Mouse (Mus musculus) right cerebral cortex, postnatal 25 days (tissue): Measurements from ENCODE around the gene P3h4.
"Not testable (repeated sequence)": the region's sequence is repeated elsewhere in the genome, so short reads cannot be mapped to it uniquely, and the experiment has no call there.

Experiments
- DNase-seq: peaks from one replicate; pipeline ENCODE4 v3.0.0; 2022

P3h4 gene

DNA sequence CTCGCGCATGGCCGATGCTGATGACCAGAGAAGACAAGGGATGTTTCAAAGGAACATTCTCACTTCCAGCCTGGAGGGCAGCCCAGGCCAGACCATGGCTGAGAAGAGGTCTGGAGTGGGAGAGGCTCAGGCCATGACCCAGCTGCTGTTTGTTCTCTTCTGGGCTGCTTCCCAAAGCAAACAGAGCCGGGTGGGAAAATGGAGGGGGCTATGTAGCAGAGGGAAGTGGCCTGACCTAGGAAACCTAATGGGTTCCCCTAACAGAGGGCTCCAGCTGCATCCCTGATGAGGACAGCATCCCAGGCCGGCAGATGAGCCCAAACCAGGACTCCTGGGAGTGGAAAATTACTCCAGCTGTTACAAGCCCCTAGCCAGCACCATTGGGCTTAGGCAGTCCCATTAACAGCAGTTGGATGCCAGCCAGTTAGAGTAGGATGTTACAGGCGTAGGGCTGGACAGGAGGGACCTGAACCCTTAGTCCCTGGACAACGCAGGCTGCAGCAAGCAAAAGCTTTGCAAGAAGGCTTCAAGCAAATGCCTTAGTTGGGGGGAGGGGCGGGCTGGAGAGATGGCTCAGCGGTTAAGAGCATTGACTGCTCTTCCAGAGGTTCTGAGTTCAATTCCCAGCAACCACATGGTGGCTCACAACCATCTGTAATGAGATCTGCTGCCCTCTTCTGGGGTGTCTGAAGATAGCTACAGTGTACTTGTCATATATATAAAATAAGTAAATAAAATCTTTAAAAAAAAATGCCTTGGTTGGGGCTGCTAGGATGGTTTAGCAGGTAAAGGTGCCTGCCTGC is 23.4 kb downstream of the P3h4 start:
- DNase-seq: no peak

DNA sequence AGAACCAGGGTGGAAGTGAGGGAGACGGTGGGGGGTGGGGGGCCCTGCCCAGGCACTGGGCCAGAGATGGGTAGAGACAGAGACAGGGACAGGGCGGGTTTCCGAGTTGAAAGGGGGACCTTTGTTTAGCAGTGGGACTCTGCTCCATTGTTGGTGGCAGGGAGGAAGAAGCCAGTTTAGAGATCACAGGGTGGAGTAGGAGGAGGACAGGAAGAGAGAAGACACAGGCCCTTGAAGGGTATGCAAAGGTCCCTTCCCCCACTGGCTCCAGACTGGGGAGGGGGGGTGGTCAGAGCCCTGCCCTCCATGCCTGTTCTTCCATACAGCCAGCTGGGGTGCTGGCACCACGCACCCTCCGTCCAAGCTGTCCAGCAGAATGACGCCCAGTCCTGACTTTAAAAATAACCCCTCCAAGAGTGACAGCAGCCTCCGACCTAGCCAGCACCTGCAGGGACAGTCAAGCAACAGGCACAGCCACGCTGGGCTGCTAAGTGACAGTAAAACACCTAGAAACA is 24.6 kb downstream of the P3h4 start:
- DNase-seq: no peak

GRCm38 (mm10) chr11:100388588-100388987 is 26.0 kb downstream of the P3h4 start:
- DNase-seq: no peak

DNA sequence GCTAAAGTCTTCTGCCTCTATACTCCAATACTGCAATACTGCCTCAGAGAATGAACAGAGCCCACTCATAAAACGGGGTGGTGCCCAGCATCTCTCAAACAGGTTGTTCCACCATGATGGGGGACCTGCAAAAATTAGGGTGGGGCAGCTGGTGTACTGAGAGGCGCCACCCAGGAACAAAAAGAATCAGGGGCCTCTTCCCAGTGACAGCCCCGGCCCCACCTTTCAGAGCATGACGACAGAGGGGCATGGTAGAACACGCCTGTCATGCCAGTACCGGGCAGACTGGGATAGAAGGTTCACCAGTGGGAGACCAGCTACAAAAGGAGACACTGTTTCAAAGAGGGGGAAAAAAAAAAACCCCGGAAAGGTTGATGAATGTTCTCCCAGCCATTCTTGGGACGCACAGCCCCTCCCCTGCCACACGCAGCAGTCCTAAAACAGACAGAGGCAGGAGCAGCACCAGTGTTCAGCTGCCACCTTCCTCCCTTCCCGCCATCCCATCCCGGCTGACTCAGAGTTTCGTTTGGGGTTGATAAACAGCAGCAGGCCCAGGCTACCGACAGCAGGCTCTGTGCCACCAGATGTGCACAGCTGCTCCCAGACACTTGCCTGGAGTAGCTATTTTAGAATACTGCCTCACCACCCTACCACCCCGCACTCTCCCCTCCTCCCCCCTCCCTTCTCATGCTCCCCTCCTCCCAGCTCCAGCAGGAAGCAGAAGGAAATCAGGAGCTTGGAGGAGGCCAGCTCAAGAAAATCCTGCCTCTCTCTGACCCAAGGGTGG is 26.9 kb downstream of the P3h4 start:
- DNase-seq: peak; percentile 38

DNA sequence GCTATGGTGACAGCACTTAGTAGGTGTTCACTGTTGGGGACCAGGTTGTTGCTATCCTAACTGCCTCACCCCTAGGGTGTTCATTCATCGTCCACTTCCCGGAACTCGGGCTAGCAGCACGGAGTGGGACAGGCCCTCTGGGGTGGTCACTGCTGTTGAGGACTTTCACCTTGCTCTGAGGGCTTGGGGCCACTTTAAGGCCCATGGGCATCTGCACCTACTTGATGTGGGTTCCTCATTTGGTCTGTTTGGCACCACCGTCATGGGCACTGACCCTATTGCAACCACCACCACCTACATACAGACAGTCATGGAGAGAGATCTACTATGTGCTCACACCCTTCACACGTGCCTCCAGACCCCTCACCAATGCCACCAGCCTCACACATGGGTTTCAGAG is 27.5 kb downstream of the P3h4 start:
- DNase-seq: no peak

- no peak for DNase-seq
Measured at GRCm38 (mm10) chr11:100386586-100386985, 28.1 kb downstream of the P3h4 start.

DNA sequence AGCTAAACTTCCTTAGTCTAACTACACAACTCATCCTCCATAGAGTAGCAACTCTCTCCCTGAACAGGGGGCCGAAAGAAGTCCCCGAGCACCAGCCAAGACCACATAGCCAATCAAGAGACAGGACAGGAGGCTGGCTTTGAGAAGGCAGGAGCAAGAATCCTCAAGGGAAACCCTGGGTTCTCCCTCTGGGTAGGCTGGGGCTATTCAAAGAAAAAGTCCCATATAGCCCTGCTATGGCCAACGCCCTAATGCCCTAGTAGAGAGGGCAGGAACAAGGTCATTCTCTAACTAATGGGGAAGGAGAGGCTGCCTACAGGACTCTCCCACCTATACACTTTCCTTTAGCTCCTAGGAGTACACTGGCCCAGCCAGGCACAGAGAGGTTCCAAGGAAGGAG is 29.6 kb downstream of the P3h4 start:
- no peak for DNase-seq

DNA sequence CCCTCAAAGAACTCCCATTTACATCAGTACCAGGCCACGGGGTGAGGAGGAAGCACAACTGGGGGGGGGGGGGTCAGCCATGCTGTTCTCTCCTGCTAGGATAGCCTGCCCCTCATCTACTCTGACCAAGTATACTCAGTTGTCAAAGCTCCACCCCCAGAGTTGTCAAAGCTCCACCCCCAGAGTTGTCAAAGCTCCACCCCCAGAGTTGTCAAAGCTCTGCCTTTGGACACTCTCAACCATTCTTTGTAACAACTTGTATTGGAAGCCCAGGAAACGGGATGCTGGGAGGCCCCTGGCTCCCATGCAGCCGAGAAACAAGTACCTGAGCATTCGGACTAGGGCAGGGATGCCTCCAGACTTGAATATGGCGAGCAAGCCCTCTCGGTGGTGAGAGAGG is 32.0 kb downstream of the P3h4 start:
- no peak for DNase-seq

DNA sequence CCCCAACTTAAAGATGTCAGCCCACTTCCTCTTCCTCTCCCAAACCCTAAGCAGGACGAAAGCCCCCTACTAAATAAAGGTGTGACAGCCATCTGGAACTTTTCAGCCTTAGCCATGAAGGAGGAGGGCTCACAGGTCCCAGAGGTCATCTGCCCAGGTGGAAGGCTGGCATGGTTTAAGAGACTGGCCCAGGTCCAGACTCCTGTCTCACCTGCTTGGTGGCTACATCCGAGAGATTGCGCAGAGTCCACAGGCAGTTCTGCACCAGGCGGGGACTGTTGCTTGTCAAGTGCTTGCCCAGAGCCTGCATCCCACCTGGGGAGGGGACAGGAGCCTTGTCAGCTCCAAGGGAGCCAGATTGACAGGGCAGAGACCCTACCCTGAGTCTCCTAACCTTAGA is 35.3 kb downstream of the P3h4 start:
- no peak for DNase-seq

DNA sequence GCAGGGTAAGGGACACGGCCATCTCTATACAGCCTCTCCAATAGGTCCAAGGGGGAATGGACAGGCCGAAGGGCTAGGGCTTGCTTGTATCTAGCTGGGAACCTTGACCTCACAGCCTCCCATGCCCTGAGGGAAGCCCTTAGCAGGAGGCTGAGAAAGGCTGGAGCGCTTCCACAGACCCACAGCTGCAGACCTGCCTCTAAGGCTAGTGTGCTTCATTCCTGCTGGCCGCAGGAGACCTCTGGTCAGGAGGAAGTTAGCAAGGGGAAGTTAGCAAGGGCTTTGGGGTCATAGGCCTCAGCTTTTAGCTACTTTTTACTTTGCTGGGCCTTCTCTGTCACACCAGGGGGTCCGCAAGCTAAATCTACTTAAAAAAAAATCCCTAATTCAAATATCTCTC is 36.2 kb downstream of the P3h4 start:
- DNase-seq: no peak

DNA sequence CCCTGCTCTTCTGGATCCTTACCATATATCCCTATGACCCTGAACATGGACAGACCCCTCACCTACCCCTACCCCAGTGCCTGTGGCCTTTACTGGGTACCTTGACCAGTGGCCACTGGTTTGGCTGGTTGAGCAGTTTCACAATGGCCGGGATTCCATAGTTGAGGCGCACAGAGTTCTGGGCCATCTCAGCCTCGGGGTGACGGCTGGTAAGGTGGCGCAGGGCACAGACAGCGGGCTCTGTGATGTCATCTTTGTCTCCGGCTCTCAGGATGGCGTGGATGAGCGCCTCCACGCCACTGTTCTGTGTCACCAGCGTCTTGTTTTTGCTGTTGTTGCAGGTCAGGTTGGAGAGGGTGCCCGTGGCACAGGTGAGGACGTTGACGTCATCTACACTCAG is 36.6 kb downstream of the P3h4 start:
- DNase-seq: no peak

DNA sequence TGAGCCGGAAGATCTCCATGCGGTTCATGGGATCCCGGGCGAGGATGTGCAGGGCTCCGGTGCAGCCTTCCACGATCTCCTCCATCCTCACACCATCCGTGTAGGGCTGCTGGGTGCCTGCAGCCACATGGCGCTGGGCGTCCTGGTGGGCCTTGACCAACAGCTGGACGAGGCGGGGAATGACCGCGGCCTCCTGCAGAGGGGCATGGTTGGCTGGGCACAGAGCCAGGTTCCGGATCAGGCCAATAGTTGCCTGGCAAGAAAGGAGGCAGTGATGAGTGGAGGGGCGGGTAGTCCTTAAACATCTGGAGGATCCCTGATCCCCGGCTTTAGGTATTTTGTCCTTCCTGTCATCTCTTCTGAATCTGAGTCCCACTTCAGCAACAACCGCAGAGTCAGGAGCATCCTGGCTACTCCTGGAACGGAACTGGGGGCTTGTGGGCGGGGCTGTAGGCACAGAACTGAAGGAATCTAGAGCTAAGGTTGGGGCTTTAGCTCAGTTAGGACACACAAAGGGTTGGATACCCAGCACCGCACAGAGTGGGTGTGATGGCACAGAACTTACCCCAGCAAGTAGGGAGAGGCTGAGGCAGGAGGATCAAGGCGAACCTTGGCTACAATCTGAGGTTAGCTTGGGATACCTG is 37.8 kb downstream of the P3h4 start:
- no peak for DNase-seq

DNA sequence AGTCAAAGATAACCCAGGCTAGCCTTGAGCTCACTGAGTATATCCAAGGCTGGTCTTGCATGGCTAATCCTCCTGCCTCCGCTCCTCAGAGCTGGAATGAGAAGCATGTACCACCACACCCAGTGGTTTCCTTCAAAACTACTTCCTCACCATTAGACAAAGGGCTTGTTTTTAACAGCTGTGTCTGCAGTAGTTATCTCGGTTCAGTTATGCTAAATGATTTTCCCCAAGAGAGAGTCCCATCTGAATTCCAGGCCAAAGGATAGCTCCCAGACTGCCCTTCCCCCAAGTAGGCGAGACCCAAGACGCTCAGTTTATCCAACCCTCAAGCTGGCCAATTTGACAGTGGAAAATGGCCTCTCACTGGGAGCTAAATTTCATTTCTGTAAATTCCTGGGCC is 38.6 kb downstream of the P3h4 start:
- DNase-seq: no peak

DNA sequence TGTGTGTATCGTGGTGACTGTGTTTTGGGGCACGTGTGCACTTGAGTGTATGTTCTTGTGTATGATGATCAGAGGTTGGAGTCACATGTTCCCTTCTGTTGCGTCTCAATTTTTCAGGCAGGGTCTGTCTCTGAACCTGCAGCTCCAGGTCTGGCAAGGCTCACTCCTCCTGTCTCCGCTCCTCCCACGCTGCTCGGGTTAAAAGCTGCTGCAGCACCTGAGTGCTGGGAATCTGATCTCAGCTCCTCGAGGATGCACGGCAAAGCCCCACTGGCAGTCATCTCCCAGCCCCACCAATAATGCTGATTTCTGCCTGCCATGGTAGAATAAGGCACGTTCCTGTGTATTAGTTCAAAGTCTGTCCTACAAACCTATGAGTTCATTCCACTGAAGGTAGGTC is 39.5 kb downstream of the P3h4 start:
- DNase-seq: no peak

- DNase-seq: no peak
Measured at GRCm38 (mm10) chr11:100371981-100372558, 42.6 kb downstream of the P3h4 start.

GRCm38 (mm10) chr11:100369822-100370221 is 44.8 kb downstream of the P3h4 start:
- no peak for DNase-seq

DNA sequence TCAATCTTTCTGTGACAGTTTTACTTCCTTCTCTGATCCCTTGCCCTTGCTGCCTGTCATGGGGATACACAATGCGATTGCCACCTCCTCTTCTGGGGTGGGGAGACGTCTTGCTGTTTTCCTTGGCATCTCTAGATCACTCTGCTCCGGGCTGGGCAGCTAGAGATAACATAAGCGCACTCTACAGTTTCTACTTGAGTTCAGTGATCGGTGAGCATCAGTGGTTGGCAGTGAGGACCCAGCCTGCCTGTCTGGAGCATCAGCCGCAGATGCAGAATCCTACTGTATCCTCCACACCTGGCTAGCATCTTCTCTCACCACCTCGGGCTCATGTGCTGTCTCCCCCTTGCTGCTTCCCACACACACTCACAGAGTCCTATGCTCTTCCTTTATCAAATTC is 45.5 kb downstream of the P3h4 start:
- no peak for DNase-seq

DNA sequence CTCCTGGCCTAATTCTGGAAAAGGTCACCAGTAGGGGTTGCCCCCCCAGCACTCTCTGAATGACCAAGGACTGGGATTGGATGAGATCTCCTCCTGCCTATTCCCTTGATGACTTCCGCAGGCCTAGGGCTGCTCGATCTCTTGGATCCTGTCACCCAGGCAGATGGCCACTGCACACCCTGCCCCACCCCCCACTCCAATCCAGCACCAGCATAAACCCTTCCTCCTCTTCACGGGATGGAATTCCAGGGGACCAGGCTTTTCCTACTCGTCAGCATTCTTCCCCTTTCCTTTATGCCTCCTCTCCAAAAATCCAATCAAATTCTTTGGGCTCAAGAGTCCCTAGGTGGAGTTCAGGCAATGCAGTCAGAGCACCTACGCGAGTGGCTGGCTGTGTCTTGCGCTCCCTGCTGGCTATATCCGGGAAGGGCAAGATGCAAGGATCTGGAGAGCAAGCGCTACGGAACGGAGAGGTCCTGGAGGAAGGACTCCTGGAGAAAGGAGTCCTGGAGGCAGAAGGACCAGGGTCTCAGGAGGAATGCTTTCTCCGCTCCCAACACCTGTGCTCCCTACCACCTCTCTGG is 51.6 kb downstream of the P3h4 start:
- peak; percentile 40 for DNase-seq

GRCm38 (mm10) chr11:100362209-100362978 is 52.2 kb downstream of the P3h4 start:
- DNase-seq: peak; percentile 54

DNA sequence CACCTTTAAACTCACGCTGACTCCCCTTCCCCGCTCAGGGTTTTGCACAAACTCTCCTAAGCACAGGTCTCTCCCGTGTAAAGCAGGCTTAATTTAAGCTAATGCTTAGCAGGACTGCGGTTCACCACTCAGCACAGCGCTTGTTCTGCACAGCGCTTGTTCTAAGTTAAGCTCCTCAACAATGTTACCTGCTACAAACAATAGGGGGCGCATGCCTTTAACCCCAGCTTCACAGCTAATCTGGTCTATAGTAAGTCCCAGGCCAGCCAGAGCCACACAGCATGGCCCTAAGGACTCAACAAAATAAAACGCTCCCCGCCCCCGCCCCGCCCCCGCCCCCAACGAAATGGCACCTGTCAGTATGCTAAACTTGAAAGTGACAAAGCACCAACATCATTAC is 53.6 kb downstream of the P3h4 start:
- DNase-seq: not testable (repeated sequence)

DNA sequence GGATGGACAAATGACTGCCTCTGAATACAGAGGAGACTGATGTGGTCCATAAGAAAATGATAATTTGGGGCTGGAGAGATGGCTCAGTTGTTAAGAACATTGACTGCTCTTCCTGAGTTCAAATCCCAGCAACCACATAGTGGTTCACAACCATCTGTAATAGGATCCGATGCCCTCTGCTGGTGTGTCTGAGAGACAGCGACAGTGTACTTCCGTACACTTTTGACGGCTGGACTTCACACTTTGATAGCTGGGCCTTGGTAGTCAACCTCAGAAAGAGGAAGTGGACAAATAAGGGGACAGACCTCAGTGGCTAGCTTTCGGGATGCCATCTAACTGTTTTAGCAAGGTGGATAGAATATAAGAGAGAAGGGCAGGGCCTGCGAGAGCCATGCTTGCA is 54.5 kb downstream of the P3h4 start:
- DNase-seq: no peak
